25 mouse cellular contexts compared by ENCODE assay signal in the genomic region with DNA sequence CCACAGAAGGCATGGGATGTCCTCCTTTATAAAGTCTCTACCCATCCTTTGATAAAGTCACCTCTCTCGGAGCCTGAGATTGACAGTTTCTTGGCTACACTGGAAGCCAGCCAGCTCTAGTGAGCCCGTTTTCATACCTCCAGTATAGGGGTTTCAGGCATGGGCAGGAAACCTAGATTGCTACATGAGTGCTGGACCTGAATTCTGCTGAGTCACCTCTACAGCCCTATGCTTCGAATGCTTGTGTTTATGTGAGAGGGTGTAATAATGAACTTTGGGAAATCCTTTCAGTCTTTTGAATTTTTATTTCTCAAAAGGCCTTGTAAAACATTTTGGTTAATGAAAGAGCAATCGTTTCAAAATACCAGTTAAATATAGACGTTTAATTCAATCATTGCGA. TPM values are rescaled to one million over a fixed set of nuclear protein-coding genes. Genes with fewer than 3 reads are reported as not detected.
DNase-seq lines count a peak whose midpoint lies in the region; ATAC-seq and TF ChIP-seq lines count a peak whose summit lies in the region.
"Had no signal": no experiment of that assay in that cellular context is flagged by ENCODE, and none has a peak within 500 bp of the region (broad histone marks: within the 10 kb centered on the region; RNA-seq: fewer than 3 reads in every experiment).

No protein-coding gene starts in this region.

- WGBS in liver, embryonic 12.5 days (ENCODE audit: insufficient replicate concordance) = 49% methylated on average over 6 of the region's 6 CpGs
- 83% methylated on average over 6 of the region's 6 CpGs for WGBS in neural tube, embryonic 15.5 days

- no peak overlapping the region for H3K4me2 ChIP-seq in liver, embryonic 12.5 days
- H3K4me2 ChIP-seq in neural tube, embryonic 15.5 days = no peak overlapping the region
- H3K4me2 ChIP-seq: forebrain, embryonic 12.5 days; heart, embryonic 11.5 days; hindbrain, embryonic 12.5 days; midbrain, embryonic 13.5 days had no signal

- no peak overlapping the region for H3K4me3 ChIP-seq in ES-E14 (ENCODE audit: insufficient read depth in 1 of 2, low read depth in 1 of 2, low read length in 2 of 2, poor library complexity in 1 of 2, severe bottlenecking in 1 of 2)
- no peak overlapping the region for H3K4me3 ChIP-seq in liver, embryonic 12.5 days
- H3K4me3 ChIP-seq in neural tube, embryonic 15.5 days (replicated peaks) = no peak overlapping the region
- H3K4me3 ChIP-seq: forebrain, embryonic 12.5 days; gastrocnemius, adult 2 months; hindbrain, embryonic 12.5 days; limb, embryonic 10.5 days; midbrain, embryonic 13.5 days had no signal

- no peaks in the 10 kb centered on the region for H3K36me3 ChIP-seq in ES-E14 (ENCODE audit: control insufficient read depth, insufficient read depth, low read length, poor library complexity, severe bottlenecking)
- no peaks in the 10 kb centered on the region for H3K36me3 ChIP-seq in liver, embryonic 12.5 days
- no peaks in the 10 kb centered on the region for H3K36me3 ChIP-seq in neural tube, embryonic 15.5 days
- H3K36me3 ChIP-seq: forebrain, embryonic 12.5 days; hindbrain, embryonic 12.5 days; limb, embryonic 10.5 days; midbrain, embryonic 13.5 days had no signal

- H3K9me3 ChIP-seq in ES-E14 (ENCODE audit: control insufficient read depth, insufficient read depth, low read depth, low read length) = no peaks in the 10 kb centered on the region
- H3K9me3 ChIP-seq in liver, embryonic 12.5 days (replicated peaks) = no peaks in the 10 kb centered on the region
- H3K9me3 ChIP-seq in neural tube, embryonic 15.5 days (replicated peaks) = no peaks in the 10 kb centered on the region
- H3K9me3 ChIP-seq: forebrain, embryonic 12.5 days; hindbrain, embryonic 12.5 days; limb, embryonic 10.5 days; midbrain, embryonic 13.5 days had no signal

- H3K9ac ChIP-seq in ES-E14 (ENCODE audit: insufficient read depth, low read depth, low read length, poor library complexity, severe bottlenecking) = no peak overlapping the region
- no peak overlapping the region for H3K9ac ChIP-seq in liver, embryonic 12.5 days
- H3K9ac ChIP-seq in neural tube, embryonic 15.5 days (replicated peaks) = no peak overlapping the region
- H3K9ac ChIP-seq: forebrain, embryonic 12.5 days; hindbrain, embryonic 12.5 days; midbrain, embryonic 13.5 days had no signal

- peak; percentile 71 for ATAC-seq in common myeloid progenitor, adult 5-6 weeks (replicated peaks; ENCODE audit: low read depth, poor library complexity, severe bottlenecking)
- peak; percentile 71 for ATAC-seq in liver, embryonic 12.5 days
- peak; percentile 84 for ATAC-seq in megakaryocyte progenitor cell, adult 5-6 weeks (replicated peaks; ENCODE audit: poor library complexity)
- ATAC-seq in neural tube, embryonic 15.5 days (ENCODE audit: low FRiP score) = no peak
- ATAC-seq: intestine, postnatal 0 days; lung, postnatal 0 days; midbrain, embryonic 13.5 days had no signal

- no peak for DNase-seq in ES-E14 (ENCODE audit: low read depth, low spot score)
- DNase-seq in frontal cortex, postnatal 36 days (ENCODE audit: low spot score in 2 of 2) = no peak
- DNase-seq in lung, postnatal 10 days = no peak
- DNase-seq in kidney, adult 9 months = no peak
- DNase-seq: adrenal gland, postnatal 25 days; B cell, adult 2 months; cerebellum, adult 11-12 months; cerebellum, postnatal 10 days; gastrocnemius, adult 2 months; heart, adult 11 months; kidney, postnatal 4 days; retina, postnatal 1 day; right cerebral cortex, postnatal 25 days; thymus, postnatal 25 days had no signal

- H3K27me3 ChIP-seq in liver, embryonic 12.5 days (replicated peaks) = no peaks in the 10 kb centered on the region
- no peaks in the 10 kb centered on the region for H3K27me3 ChIP-seq in neural tube, embryonic 15.5 days (replicated peaks)
- H3K27me3 ChIP-seq: forebrain, embryonic 12.5 days; hindbrain, embryonic 12.5 days; midbrain, embryonic 13.5 days had no signal

- H3K4me1 ChIP-seq in ES-E14 (ENCODE audit: control insufficient read depth in 2 of 2, insufficient read depth in 2 of 2, low read length in 2 of 2, poor library complexity in 1 of 2) = no peaks in the 10 kb centered on the region
- H3K4me1 ChIP-seq in liver, embryonic 12.5 days = 0 out of 2 replicates have a peak, but pooled peaks cover 10% of the 10 kb centered on the region
- H3K4me1 ChIP-seq in neural tube, embryonic 15.5 days = no peaks in the 10 kb centered on the region
- H3K4me1 ChIP-seq: forebrain, embryonic 12.5 days; hindbrain, embryonic 12.5 days; midbrain, embryonic 13.5 days had no signal

- no peak overlapping the region for H3K27ac ChIP-seq in ES-E14 (ENCODE audit: insufficient read depth, low read depth, low read length, poor library complexity, severe bottlenecking)
- no peak overlapping the region for H3K27ac ChIP-seq in liver, embryonic 12.5 days
- no peak overlapping the region for H3K27ac ChIP-seq in neural tube, embryonic 15.5 days (replicated peaks)
- H3K27ac ChIP-seq: forebrain, embryonic 12.5 days; gastrocnemius, adult 2 months; hindbrain, embryonic 12.5 days; limb, embryonic 10.5 days; midbrain, embryonic 13.5 days had no signal

- in situ Hi-C loops in ES-E14 (cut with MboI; ENCODE audit: low sequenced_read_pairs in 2 of 2, unreplicated experiment in 2 of 2) = no loop called here

TF ChIP-seq in ES-E14, 5 proteins besides CTCF, POLR2A, EP300 and RAD21:
- TF ChIP-seq CHD2 (IDR thresholded peaks at IDR 0.05; ENCODE audit: low read depth, low read length) (no peak), MAFK (IDR thresholded peaks at IDR 0.05; ENCODE audit: insufficient read depth, low read depth, low read length) (0 out of 2 replicates have a peak, but pooled peaks have one; percentile 31), HCFC1 (IDR thresholded peaks at IDR 0.05; ENCODE audit: borderline replicate concordance, insufficient read depth, low read length) (no peak)

RNA-seq across cellular contexts. Expression of a gene that starts 53.5 kb away (rescaled TPM):
- total RNA-seq in ES-E14 (2012; rRNA removed) = 0.48 and 1.2 TPM in 2 replicates
- total RNA-seq in common myeloid progenitor, adult 5-6 weeks (2017) = 180 and 192 TPM in 2 replicates
- 36.9 and 39.3 TPM in 2 replicates for polyA plus RNA-seq in liver, embryonic 12.5 days (2016; fragmentation: Nextera tagmentation; extraction: Ambion mirVana)
- 111 and 140 TPM in 2 replicates for total RNA-seq in megakaryocyte progenitor cell, adult 5-6 weeks (2015)
- total RNA-seq in megakaryocyte progenitor cell, adult 5-6 weeks (2017) = 80.4 and 107 TPM in 2 replicates
- 2.8 and 10.3 TPM in 2 replicates for polyA plus RNA-seq in neural tube, embryonic 15.5 days (2015; fragmentation: Nextera tagmentation; extraction: Ambion mirVana)

Comparison
In these comparisons a context has a peak if more than half of its experiments do, and no peak if none do; other contexts are left out.
1. RNA of a gene that starts 53.5 kb away (total RNA-seq): 180 to 192 TPM in common myeloid progenitor, adult 5-6 weeks and 80.4 to 140 TPM in megakaryocyte progenitor cell, adult 5-6 weeks; 0.48 to 1.2 TPM in ES-E14; every median in the first group is over 10 times any median in the second.